Mouse (Mus musculus): ENCODE results near the gene Fastkd2. TPM values are rescaled to one million over a fixed set of nuclear protein-coding genes. Genes with fewer than 3 reads are reported as not detected.

The Fastkd2 gene
- polyA plus RNA-seq, 2 experiments: 8.2 to 42.7 TPM

GRCm38 (mm10) chr1:63776902-63777630 is 46.7 kb downstream of the Fastkd2 start:
- DNase-seq (ENCODE audit: low read depth in 3 of 3, low spot score in 3 of 3) (no peak), ATAC-seq (ENCODE audit: insufficient read depth) (no peak)
- Histone ChIP-seq H3K36me3 (replicated peaks; ENCODE audit: control insufficient read depth, insufficient read depth, low read depth) (no peaks in the 10 kb centered on the region), H3K4me2 (ENCODE audit: low read depth) (no peak overlapping the region), H3K4me3 (ENCODE audit: insufficient read depth in 1 of 2, low read depth in 2 of 2, low read length in 2 of 2) (no peak overlapping the region), H3K27ac (no peak overlapping the region), H3K9ac (replicated peaks) (no peak overlapping the region), H3K4me1 (replicated peaks; ENCODE audit: control insufficient read depth in 2 of 2, insufficient read depth in 2 of 2, low read length in 1 of 2) (no peaks in the 10 kb centered on the region), H3K27me3 (ENCODE audit: control insufficient read depth, insufficient read depth, low read length) (no peaks in the 10 kb centered on the region), H3K9me3 (ENCODE audit: control insufficient read depth, low read length) (no peaks in the 10 kb centered on the region)
- TF ChIP-seq EP300 (IDR thresholded peaks at IDR 0.05; ENCODE audit: low read depth) (no peak), CTCF (IDR thresholded peaks at IDR 0.05; ENCODE audit: low read depth) (no peak)
- 33% methylated on average over 4 of the region's 4 CpGs for WGBS (ENCODE audit: insufficient replicate concordance)

- ATAC-seq (ENCODE audit: insufficient read depth): no peak
- H3K9ac ChIP-seq (replicated peaks): no peak overlapping the region
- no peak overlapping the region for H3K4me3 ChIP-seq (ENCODE audit: insufficient read depth in 1 of 2, low read depth in 2 of 2, low read length in 2 of 2)
- TF ChIP-seq CTCF (IDR thresholded peaks at IDR 0.05; ENCODE audit: low read depth) (no peak), EP300 (IDR thresholded peaks at IDR 0.05; ENCODE audit: low read depth) (no peak)
- DNase-seq (ENCODE audit: low read depth in 3 of 3, low spot score in 3 of 3): no peak
- no peaks in the 10 kb centered on the region for H3K4me1 ChIP-seq (replicated peaks; ENCODE audit: control insufficient read depth in 2 of 2, insufficient read depth in 2 of 2, low read length in 1 of 2)
- H3K27ac ChIP-seq: no peak overlapping the region
- H3K36me3 ChIP-seq (replicated peaks; ENCODE audit: control insufficient read depth, insufficient read depth, low read depth): no peaks in the 10 kb centered on the region
- no peaks in the 10 kb centered on the region for H3K9me3 ChIP-seq (ENCODE audit: control insufficient read depth, low read length)
- no peaks in the 10 kb centered on the region for H3K27me3 ChIP-seq (ENCODE audit: control insufficient read depth, insufficient read depth, low read length)
- H3K4me2 ChIP-seq (ENCODE audit: low read depth): no peak overlapping the region
These were observed 63.9 kb downstream of the Fastkd2 start for GRCm38 (mm10) chr1:63794326-63794725.

Other genes with a start within 250 kb of the Fastkd2 start
- gene Gm39653, start 114.6 kb upstream of the Fastkd2 start, polyA plus RNA-seq (2012; rRNA removed): not detected in 2 replicates
- not detected in 2 replicates for gene Gm39653, start 114.6 kb upstream of the Fastkd2 start, polyA plus RNA-seq (2014; fragmentation: Nextera tagmentation; extraction: Ambion mirVana)
- gene Dytn, start 43.7 kb upstream of the Fastkd2 start, polyA plus RNA-seq (2012; rRNA removed): not detected in 2 replicates
- not detected in 2 replicates for gene Dytn, start 43.7 kb upstream of the Fastkd2 start, polyA plus RNA-seq (2014; fragmentation: Nextera tagmentation; extraction: Ambion mirVana)
- not detected in 2 replicates for gene Mdh1b, start 296 bp upstream of the Fastkd2 start, polyA plus RNA-seq (2012; rRNA removed)
- gene Mdh1b, start 296 bp upstream of the Fastkd2 start, polyA plus RNA-seq (2014; fragmentation: Nextera tagmentation; extraction: Ambion mirVana): not detected in 2 replicates
- gene 4933402D24Rik, start 38.7 kb downstream of the Fastkd2 start, polyA plus RNA-seq (2012; rRNA removed): not detected in 2 replicates
- not detected in 2 replicates for gene 4933402D24Rik, start 38.7 kb downstream of the Fastkd2 start, polyA plus RNA-seq (2014; fragmentation: Nextera tagmentation; extraction: Ambion mirVana)